Mouse (Mus musculus): ENCODE measurements around the gene Psrc1.

The Psrc1 gene

DNA sequence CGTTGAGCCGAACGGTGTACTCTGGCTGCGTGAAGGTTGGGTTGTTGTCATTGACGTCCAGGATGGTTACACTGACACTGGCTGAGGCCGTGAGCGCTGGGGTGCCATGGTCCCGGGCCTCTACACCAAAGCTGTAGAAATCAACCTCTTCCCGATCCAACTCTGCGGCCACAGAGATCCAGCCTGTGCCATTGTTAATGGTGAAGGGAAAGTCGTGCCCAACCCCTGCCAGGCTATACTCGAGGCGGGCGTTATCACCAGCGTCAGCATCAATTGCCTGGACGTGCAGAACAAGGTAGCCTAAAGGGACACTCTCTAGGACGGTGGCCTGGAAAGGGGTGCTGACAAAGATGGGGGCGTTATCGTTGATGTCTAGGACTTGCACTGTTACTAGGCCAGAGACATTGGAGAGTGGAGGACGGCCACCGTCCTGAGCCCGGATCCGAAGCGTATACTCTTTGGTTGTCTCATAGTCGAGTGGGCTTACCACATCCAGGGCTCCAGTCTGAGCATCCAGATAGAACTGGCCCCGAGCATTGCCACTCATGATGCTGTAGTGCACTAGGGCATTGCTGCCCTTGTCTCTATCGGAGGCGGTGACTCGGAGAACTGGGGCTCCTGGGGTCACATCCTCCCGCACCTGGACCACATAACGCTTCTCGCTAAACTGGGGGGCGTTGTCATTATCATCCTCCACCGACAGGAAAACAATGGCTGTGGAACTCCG lies 30.2 kb downstream of the Psrc1 start:
- in situ Hi-C loops (cut with MboI; ENCODE audit: low pct_unique_long_range_greater_than_20kb in 1 of 2, low sequenced_read_pairs in 2 of 2, unreplicated experiment in 1 of 2): no loop called here

DNA sequence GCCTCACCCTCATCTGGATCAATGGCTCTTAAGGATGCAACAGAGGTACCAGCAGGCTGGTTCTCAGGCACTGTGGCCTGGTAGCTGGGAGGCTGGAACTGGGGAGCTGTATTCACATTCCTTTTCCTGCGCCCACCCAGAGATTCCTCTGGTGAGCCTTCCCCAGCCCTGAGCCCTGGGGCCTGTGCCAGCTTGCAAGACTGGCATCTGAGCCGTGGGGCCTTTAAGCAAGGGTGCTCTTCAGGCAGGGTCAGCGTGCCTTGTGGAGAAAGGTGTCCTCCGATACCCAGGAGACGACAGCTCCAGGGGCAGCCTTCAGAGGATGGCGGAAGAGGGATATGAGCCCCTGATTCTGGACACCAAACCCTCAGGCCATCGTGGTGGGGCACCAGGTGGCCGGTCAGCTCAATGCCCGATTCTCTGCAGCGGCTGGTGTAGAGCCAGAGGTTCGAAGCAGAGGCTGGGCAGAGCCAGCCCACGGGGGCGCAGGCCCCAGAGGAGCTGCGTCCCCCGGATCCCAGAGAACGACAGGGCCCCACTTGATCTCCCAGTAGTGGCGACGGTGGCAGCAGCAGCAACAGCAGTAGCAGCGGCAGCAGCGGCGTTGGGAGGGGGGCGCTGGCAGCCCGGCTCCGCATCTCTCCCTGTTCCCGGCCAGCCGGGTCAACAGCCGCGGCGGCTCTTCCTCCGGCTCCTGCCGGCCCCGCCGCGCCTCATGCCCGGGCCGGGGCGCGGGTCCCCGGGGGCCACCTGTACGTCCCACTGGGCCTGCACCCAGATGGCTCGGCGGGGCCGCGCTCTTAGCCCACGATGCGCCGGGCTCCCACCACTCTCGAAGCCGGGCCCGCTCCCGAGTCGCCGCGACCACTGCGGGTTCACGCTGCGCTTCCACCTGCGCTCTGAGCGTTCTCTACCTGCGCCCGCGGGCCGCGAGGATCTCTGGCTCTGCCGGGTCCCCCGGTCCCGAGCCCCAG lies 31.5 kb downstream of the Psrc1 start, which contains the start of gene Celsr2:
Gene Celsr2, minus strand, starts transcription at position 696 of the 974 bp plus-strand sequence.
- in situ Hi-C loops (cut with MboI; ENCODE audit: low pct_unique_long_range_greater_than_20kb in 1 of 2, low sequenced_read_pairs in 2 of 2, unreplicated experiment in 1 of 2): no loop called here

DNA sequence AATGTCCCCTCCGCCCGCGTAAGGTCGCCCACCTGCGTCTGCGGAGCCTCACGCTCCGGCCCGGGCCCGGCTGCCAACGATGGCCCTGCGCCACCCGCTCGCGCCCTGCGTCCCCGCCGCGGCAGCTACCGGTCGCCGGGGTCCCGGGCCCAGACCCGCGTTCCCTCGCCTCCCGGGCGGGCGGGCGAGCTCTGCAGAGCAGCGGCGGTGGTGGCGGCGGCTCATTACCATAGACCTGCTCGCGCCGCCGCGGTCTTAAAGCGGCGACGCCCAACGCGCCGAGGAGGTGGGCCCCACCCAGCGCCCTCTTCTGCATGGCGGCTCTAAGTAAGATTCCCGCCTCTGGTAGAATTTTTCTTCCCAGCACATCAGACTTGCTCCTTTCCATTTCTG lies 32.2 kb downstream of the Psrc1 start:
- in situ Hi-C loops (cut with MboI; ENCODE audit: low pct_unique_long_range_greater_than_20kb in 1 of 2, low sequenced_read_pairs in 2 of 2, unreplicated experiment in 1 of 2): no loop called here

DNA sequence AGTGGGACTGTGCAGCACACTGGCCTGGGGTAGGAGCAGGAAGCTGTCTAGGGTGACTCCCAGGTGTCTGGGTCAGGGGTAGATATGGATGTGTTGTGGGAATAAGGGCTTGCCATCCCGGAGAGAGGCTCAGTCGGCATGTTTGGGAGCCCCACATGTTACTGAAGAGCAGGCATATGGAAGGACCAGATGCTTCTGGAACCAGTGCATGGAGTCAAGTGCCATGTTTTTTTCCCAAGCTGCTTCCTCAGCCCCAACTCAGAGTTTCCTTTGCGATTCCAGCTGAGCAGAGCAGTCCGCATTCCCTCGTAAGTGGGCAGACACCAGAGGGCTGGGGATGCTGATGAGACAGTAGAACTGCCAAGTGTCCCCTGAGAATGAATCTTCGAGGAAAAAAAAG lies 39.4 kb downstream of the Psrc1 start:
- in situ Hi-C loops (cut with MboI; ENCODE audit: low pct_unique_long_range_greater_than_20kb in 1 of 2, low sequenced_read_pairs in 2 of 2, unreplicated experiment in 1 of 2): no loop called here

DNA sequence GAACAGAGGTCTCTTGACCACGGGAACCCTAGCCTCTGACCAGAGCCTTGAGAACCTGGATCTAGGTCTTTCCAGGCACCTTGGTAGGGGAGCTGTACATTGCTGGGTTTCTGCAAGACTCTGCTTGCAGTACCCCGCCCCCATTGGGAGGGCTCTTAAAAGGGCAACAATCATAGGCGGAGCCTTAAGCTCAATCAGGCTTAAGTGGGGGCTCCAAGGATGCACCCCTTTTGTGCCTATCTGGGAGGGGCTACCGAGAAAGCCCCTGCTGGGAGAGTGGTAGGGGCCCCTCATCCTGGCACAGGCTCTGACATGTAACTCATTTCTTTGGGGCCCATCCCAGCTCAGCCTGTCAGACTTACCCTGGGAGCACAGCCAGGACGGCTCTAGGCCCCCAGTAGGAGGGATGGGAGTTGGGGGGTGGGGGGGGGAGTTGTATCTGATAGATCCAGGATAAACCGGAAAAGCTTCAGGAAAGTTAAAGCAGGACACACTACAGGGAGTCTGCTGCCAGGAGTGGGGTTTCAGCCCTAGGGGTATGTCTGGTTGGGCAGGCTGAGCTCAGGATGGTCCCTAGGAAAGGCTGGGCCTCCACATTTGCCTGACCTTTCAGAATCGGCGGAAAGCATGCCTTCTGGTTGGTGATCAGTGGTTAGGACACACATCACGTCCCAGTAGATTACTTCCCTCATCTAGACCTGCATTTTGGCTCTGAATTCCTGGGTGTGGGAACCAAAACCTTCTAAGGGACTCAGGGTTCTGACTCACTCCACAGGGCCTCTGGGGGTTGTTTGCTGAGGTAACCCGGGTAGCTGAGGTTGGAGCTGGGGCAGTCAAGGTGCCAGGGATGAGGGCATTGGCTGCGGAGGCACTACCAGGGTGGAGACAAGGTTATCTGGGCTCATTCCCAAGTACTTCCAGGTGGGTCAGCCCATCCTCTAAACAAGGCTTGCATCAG lies 40.5 kb downstream of the Psrc1 start:
- in situ Hi-C loops (cut with MboI; ENCODE audit: low pct_unique_long_range_greater_than_20kb in 1 of 2, low sequenced_read_pairs in 2 of 2, unreplicated experiment in 1 of 2): no loop called here

DNA sequence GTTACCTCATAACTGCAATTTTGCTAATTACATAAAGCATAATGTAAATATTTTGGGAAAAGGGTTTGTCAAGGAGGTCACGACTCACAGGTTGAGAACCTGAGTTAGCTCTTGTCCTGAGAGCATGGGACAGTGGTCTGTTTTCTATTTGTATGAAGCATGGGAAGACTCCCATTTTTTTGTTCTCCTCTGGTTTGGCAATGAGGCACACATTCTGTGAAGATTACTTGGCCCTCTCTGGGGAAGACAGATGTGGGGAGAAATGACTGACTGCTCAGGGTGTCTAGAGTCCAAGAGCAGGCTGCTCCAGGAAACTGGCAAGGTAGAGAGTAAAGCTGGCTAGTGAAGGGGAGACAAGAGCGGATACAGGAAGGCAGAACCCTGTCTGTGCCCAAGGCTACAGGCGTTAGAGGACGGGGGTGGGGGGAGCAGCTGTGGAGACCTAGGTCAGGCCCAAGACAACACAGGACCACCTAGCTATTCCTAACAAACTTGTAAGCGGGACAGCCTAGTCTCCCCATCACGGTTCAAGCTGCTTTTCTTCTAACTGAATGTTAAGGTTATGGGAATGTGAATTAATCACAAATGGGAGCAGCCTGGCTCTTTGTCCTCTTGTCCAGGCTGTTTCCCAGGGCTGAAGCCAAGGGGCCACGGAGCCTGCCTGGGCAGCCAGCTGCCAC lies 41.4 kb downstream of the Psrc1 start:
- in situ Hi-C loops (cut with MboI; ENCODE audit: low pct_unique_long_range_greater_than_20kb in 1 of 2, low sequenced_read_pairs in 2 of 2, unreplicated experiment in 1 of 2): no loop called here

DNA sequence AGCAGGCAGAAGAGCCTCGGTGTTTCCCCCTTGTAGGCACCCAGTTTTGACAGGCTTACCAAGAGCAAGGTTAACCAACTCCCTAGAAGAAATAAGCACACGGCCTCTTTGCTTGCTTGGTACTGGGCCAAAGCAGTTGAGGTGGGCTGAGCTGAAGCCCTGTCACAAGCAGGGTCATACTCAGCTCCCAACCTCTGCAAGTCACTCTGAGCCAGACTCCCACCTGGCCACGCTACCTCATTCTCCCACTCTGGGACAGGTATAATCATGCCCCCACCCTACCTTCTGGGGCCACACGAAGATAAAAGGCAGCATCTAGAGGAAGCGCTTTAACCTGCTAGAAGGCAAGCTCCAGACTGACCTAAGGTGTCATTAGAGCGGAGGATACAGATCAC lies 42.0 kb downstream of the Psrc1 start:
- in situ Hi-C loops (cut with MboI; ENCODE audit: low pct_unique_long_range_greater_than_20kb in 1 of 2, low sequenced_read_pairs in 2 of 2, unreplicated experiment in 1 of 2): no loop called here

DNA sequence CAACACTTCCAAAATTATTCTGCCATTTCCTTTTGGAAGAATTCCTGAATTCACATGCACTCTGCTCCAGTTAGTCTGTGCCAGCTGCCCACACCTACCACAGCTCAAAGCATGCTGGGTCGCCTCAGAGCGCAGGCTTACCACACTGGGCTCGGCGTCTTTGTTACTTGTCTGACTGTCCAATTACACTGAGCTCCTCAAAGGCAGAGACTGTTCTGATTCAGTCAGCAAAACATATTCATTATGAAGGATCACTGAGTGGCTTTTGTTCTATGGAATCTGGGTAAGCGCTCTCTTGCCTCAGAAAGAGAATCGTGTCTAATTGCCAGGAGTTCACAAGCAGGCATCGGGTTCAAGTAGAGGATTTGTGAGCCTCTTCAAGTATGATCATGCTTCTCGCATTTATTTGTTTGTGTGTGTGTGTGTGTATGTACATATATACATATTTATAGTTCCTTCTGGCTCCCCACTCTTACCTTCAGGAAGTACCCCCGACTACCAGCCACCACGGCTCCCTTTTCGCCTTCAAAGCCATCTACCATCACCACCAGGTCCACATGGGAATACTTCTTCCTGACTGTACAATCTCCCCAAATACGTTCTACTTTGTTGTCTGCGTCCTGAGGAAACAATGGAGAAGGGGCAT lies 49.0 kb downstream of the Psrc1 start:
- in situ Hi-C loops (cut with MboI; ENCODE audit: low pct_unique_long_range_greater_than_20kb in 1 of 2, low sequenced_read_pairs in 2 of 2, unreplicated experiment in 1 of 2): no loop called here

DNA sequence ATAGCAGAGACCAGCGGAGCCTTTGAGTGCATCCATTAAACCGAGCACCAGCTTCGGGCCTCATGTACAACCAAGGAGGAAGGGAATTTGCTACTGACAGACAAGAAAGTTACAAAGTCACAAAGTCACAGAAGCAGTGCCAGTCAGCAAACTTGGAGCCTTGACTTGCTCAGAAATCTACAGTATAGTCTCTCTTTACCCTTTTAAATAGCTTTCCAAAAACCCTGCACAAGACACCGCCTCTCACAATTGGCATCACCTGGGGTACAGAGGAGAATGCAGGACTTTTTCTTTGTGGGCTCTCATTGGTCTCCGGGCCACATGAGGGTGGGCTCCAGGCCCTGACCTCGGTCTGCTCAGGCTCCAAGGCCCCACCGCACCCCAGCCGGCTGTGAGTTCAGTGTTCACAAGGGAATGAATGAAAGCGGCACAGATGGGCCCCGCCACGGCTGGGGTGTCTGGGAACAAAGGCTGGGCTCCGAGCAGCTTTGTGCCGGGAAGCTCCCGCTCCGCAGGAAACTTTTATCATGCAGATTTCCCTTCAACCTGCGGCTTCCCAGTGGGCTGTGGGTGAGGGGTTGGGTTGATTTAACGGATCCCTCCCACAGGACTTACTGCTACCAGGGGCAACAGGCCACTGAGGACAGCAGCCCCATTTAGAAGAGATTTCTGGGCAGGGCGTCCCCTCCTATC lies 49.7 kb downstream of the Psrc1 start:
- in situ Hi-C loops (cut with MboI; ENCODE audit: low pct_unique_long_range_greater_than_20kb in 1 of 2, low sequenced_read_pairs in 2 of 2, unreplicated experiment in 1 of 2): no loop called here

DNA sequence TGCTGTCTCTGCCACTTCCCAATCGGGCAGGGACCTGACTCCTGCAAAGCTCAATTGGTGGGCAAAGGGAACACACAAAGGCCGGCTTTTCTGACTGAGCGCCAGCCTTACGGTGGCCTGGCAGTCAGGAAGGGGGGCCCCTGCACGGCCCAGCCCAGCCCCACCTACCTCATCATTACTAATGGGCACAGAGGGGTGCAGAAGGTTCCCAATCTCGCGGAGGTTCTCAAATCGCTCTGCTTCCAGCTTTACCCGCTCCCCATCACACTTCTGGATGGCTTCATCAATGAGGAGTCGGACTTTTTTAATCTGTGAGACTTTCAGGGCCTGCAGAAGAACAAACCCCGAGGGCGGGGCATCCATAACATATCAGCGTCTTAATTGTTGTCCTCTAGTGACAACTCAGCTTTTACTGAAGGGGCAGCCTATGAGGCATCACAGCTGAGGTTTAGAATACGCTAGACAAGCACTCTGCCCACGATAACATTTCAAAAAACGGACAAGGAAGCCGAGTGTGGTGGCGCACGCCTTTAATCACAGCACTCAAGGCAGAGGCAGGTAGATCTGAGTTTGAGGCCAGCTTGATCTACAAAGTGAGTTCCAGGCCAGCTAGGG lies 50.3 kb downstream of the Psrc1 start:
- in situ Hi-C loops (cut with MboI; ENCODE audit: low pct_unique_long_range_greater_than_20kb in 1 of 2, low sequenced_read_pairs in 2 of 2, unreplicated experiment in 1 of 2): no loop called here

DNA sequence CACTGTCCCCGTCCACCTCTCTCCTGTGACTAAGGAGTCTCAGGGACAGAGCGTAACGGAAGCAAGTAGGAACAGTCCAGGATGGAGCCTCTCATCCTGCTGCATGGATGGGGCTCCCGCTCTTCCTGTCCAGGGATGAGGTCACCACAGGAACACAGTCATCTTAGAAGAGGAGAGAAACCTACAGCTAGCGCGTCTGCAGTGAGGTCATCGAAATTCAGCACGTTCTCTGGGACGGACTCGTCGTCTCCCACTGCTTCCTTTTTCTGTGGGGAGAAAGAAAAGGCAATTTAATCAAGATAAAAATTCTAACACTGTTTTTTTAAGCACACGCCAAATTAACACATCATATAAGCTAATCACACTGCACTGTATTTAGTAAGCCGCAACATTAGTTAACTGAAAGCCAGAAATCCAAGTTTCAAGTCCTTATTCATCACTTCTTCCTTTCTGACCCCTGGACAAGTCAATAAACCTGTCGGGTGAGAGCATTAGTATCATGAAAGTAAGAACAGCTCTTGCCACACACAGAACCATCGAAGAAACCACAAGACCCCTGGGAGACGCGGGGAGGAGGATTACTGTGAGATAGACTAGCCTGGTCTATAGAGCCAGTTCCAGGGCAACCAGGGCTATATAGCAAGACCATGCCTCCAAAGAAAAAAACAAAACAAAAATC lies 52.2 kb downstream of the Psrc1 start:
- in situ Hi-C loops (cut with MboI; ENCODE audit: low pct_unique_long_range_greater_than_20kb in 1 of 2, low sequenced_read_pairs in 2 of 2, unreplicated experiment in 1 of 2): no loop called here

DNA sequence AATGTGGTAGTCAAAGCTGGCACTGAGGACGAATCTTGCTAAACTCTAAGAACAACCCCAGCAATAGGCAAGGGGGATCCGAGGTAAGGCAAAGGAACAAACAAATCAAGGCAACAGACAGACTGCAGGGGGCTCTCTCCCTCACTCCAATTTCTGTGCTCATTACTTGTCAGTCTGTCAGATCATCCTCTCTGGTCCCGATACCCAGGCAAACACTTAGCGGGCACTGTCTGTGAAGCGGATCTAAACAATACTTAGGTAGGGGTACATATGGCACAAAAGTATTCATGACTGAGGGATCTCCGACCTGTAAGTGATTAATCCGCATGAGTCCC lies 52.7 kb downstream of the Psrc1 start:
- in situ Hi-C loops (cut with MboI; ENCODE audit: low pct_unique_long_range_greater_than_20kb in 1 of 2, low sequenced_read_pairs in 2 of 2, unreplicated experiment in 1 of 2): no loop called here

Measured in mouse embryonic stem cell (cell line).